Mouse (Mus musculus) heart, adult 2 months (tissue): Measurements from ENCODE around the gene Gm49673. TPM values are rescaled to one million over a fixed set of nuclear protein-coding genes. Genes with fewer than 3 reads are reported as not detected.
"Not testable (repeated sequence)": the region's sequence is repeated elsewhere in the genome, so short reads cannot be mapped to it uniquely, and the experiment has no call there.

Experiments used
- DNase-seq, 2 experiments: peaks; one replicate each; pipeline ENCODE4 v3.0.0; 2021
- H3K27ac ChIP-seq: fragments of 200-600 bp; 2 replicates; pipeline ENCODE4 v1.8.1; 2022
- H3K27me3 ChIP-seq: fragments of 200-500 bp; 2 replicates; pipeline ENCODE4 v1.6.1; 2012; ENCODE audit warnings: mild to moderate bottlenecking, low read length, inconsistent platforms, mixed read lengths; ENCODE audit not compliant: control insufficient read depth, insufficient read depth
- H3K36me3 ChIP-seq: fragments of 200-500 bp; 2 replicates; pipeline ENCODE4 v1.6.1; 2012; ENCODE audit warnings: low read length, inconsistent platforms; ENCODE audit not compliant: control insufficient read depth, insufficient read depth
- H3K4me1 ChIP-seq: fragments of 200-500 bp; 2 replicates; pipeline ENCODE4 v1.6.1; 2011; ENCODE audit warnings: low read length; ENCODE audit not compliant: control insufficient read depth, insufficient read depth
- H3K4me3 ChIP-seq: fragments of 200-600 bp; 2 replicates; pipeline ENCODE4 v1.8.1; 2022
- H3K79me2 ChIP-seq: fragments of 200-500 bp; replicated peaks from 2 replicates; pipeline ENCODE4 v1.6.1; 2012; ENCODE audit warnings: mild to moderate bottlenecking, inconsistent platforms, low read length, moderate library complexity, mixed read lengths; ENCODE audit not compliant: control insufficient read depth, insufficient read depth
- H3K9ac ChIP-seq: fragments of 200-500 bp; 2 replicates; pipeline ENCODE4 v1.6.1; 2012; ENCODE audit warnings: low read depth, mild to moderate bottlenecking, control low read depth, inconsistent platforms, low read length, mixed read lengths
- CTCF ChIP-seq: fragments of 200-600 bp; IDR thresholded peaks from 2 replicates; pipeline ENCODE4 v1.8.1; 2022; ENCODE audit warnings: antibody characterized with exemption, mild to moderate bottlenecking, moderate library complexity
- WGBS: fragments of 180-500 bp; shearing (Covaris S2); methylation state at CpG from one replicate; pipeline ENCODE4 v1.1.7; 2018; 5-methylcytosine and 5-hydroxymethylcytosine counted together
- intact Hi-C: fragments of 180-260 bp; cut with DNase I; formaldehyde crosslinking; loops from one replicate; pipeline ENCODE4 v1.15.1; 2025
- polyA plus RNA-seq: library from polyadenylated mRNA; depleted of rRNA; stranded (reverse); fragments of >200 nt; gene quantifications from 2 replicates; pipeline ENCODE4 v1.2.3, GENCODE M21; 2012; rRNA removed
- total RNA-seq, 2 experiments: library from RNA; stranded (reverse); gene quantifications; 2 replicates each; pipeline ENCODE4 v1.2.3; 2021

The Gm49673 gene
- total and polyA plus RNA-seq, 3 experiments = not detected

- H3K79me2 ChIP-seq, H3K4me1 ChIP-seq, intact Hi-C loops, H3K9ac ChIP-seq, H3K27me3 ChIP-seq, H3K27ac ChIP-seq, H3K36me3 ChIP-seq, H3K4me3 ChIP-seq: not testable (repeated sequence)
- TF ChIP-seq CTCF = peak; percentile 50
- 0% methylated on average over 2 of the region's 5 CpGs for WGBS
- DNase-seq = peak; percentile 20 to 55
These were observed 101.4 kb downstream of the Gm49673 start for GRCm38 (mm10) chr17:8046178-8046577.

DNA sequence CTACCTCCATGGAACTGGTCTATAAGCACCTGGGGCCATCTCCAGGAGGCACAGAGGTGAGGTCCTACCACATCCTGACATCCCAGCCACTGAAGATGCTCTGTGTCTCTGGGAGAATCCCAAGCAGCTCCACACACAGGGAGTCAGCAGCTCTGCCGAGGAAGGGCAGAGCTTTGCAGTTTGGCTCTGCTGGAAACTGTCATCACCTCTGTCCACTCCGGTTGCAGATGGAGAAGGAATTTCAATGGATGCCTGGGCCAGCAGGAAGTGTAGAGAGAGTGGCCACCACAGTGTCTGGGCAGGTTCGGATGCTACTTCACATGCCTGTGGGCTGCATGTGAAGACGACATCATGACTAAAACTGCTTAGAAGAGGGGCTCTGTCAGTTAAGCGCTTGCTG is 106.4 kb downstream of the Gm49673 start:
- intact Hi-C loops, H3K4me1 ChIP-seq, H3K36me3 ChIP-seq, H3K4me3 ChIP-seq, H3K27ac ChIP-seq, H3K9ac ChIP-seq, DNase-seq, H3K79me2 ChIP-seq, H3K27me3 ChIP-seq: not testable (repeated sequence)
- WGBS = no CpG with 5 or more reads among the region's 5 CpGs

GRCm38 (mm10) chr17:8039916-8040635 is 107.5 kb downstream of the Gm49673 start:
- H3K4me3 ChIP-seq, intact Hi-C loops, H3K79me2 ChIP-seq, H3K9ac ChIP-seq, H3K27ac ChIP-seq, H3K4me1 ChIP-seq, DNase-seq, H3K27me3 ChIP-seq, H3K36me3 ChIP-seq: not testable (repeated sequence)
- WGBS = no CpG with 5 or more reads among the region's 12 CpGs

GRCm38 (mm10) chr17:8036976-8037375 is 110.6 kb downstream of the Gm49673 start:
- intact Hi-C loops, H3K27ac ChIP-seq, H3K9ac ChIP-seq, H3K79me2 ChIP-seq, H3K36me3 ChIP-seq, H3K4me3 ChIP-seq, H3K4me1 ChIP-seq, H3K27me3 ChIP-seq, DNase-seq: not testable (repeated sequence)
- WGBS = 44% methylated on average over 4 of the region's 6 CpGs

Other genes starting within 250 kb of the Gm49673 start
- gene Tagap, start 221.8 kb downstream of the Gm49673 start, total RNA-seq = 1 to 10 TPM; 2.9 to 3.0 TPM
- 0.94 and 1.3 TPM in 2 replicates for gene Tagap, start 221.8 kb downstream of the Gm49673 start, polyA plus RNA-seq
- 10 to 100 TPM; 26.6 to 38.7 TPM for gene Rsph3a, start 202.2 kb downstream of the Gm49673 start, total RNA-seq
- 33.5 and 58.5 TPM in 2 replicates for gene Rsph3a, start 202.2 kb downstream of the Gm49673 start, polyA plus RNA-seq
- gene Rnaset2a, start 309 bp upstream of the Gm49673 start, total RNA-seq = 10 to 100 TPM; 22.1 to 28.9 TPM
- gene Rnaset2a, start 309 bp upstream of the Gm49673 start, polyA plus RNA-seq = 44.9 and 46.0 TPM in 2 replicates
- 10 to 100 TPM; 15.7 to 15.8 TPM for gene Fgfr1op, start 17.7 kb upstream of the Gm49673 start, total RNA-seq
- gene Fgfr1op, start 17.7 kb upstream of the Gm49673 start, polyA plus RNA-seq = 3.0 and 6.7 TPM in 2 replicates
- not detected for gene Ccr6, start 88.3 kb upstream of the Gm49673 start, total RNA-seq
- gene Ccr6, start 88.3 kb upstream of the Gm49673 start, polyA plus RNA-seq = 0.56 and 0.62 TPM in 2 replicates
- gene Mpc1, start 135.1 kb upstream of the Gm49673 start, total RNA-seq = 100 to 1,000 TPM; 699 to 921 TPM
- 643 and 921 TPM in 2 replicates for gene Mpc1, start 135.1 kb upstream of the Gm49673 start, polyA plus RNA-seq
- 10 to 100 TPM; 13.3 to 17.6 TPM for gene Sft2d1, start 163.3 kb upstream of the Gm49673 start, total RNA-seq
- 32.2 and 34.2 TPM in 2 replicates for gene Sft2d1, start 163.3 kb upstream of the Gm49673 start, polyA plus RNA-seq
- gene Prr18, start 189.7 kb upstream of the Gm49673 start, total RNA-seq = under 1 TPM; 0.07 to 0.13 TPM
- 0.18 and 0.23 TPM in 2 replicates for gene Prr18, start 189.7 kb upstream of the Gm49673 start, polyA plus RNA-seq
- gene T2, start 208.2 kb upstream of the Gm49673 start, total RNA-seq = under 1 TPM; 0.36 to 0.47 TPM
- gene T2, start 208.2 kb upstream of the Gm49673 start, polyA plus RNA-seq = 1.1 and 1.4 TPM in 2 replicates